Comparison of ENCODE assay signal across 9 mouse cellular contexts in genomic region chr9:122805845-122806341, GRCm38 (mm10). TPM values are rescaled to one million over a fixed set of nuclear protein-coding genes. Genes with fewer than 3 reads are reported as not detected.
DNase-seq lines count a peak whose midpoint lies in the region; ATAC-seq and TF ChIP-seq lines count a peak whose summit lies in the region.
"Had no signal": no experiment of that assay in that cellular context is flagged by ENCODE, and none has a peak within 500 bp of the region (broad histone marks: within the 10 kb centered on the region; RNA-seq: fewer than 3 reads in every experiment).

No protein-coding gene starts in this region.

- no peak for DNase-seq in kidney, postnatal 25 days
- no peak for DNase-seq in embryonic facial prominence, embryonic 11.5 days (ENCODE audit: low spot score)
- no peak for DNase-seq in midbrain, postnatal 0 days (ENCODE audit: low spot score)
- DNase-seq in thymus, postnatal 4 days, result no peak
- no peak for DNase-seq in cerebellum, postnatal 4 days (ENCODE audit: low spot score in 2 of 2)
- no peak for DNase-seq in adrenal gland, postnatal 25 days

- WGBS in kidney, embryonic 15.5 days, result 9% methylated on average over 10 of the region's 10 CpGs
- WGBS in embryonic facial prominence, embryonic 11.5 days, result 9% methylated on average over 10 of the region's 10 CpGs
- WGBS in intestine, embryonic 16.5 days, result 11% methylated on average over 10 of the region's 10 CpGs
- 12% methylated on average over 10 of the region's 10 CpGs for WGBS in midbrain, postnatal 0 days

- peak overlapping the region; percentile 85 for H3K4me2 ChIP-seq in kidney, embryonic 15.5 days
- peak overlapping the region; percentile 87 for H3K4me2 ChIP-seq in embryonic facial prominence, embryonic 11.5 days (ENCODE audit: low read depth, low read length)
- peak overlapping the region; percentile 89 for H3K4me2 ChIP-seq in intestine, embryonic 16.5 days (ENCODE audit: low read depth, low read length)
- peak overlapping the region; percentile 89 for H3K4me2 ChIP-seq in midbrain, postnatal 0 days (ENCODE audit: low read depth, low read length, poor library complexity, severe bottlenecking)

- H3K4me1 ChIP-seq in kidney, embryonic 15.5 days, result peaks cover 15% of the 10 kb centered on the region
- H3K4me1 ChIP-seq in embryonic facial prominence, embryonic 11.5 days (ENCODE audit: control insufficient read depth, insufficient read depth, low read length), result no peaks in the 10 kb centered on the region
- peaks cover 10% of the 10 kb centered on the region for H3K4me1 ChIP-seq in intestine, embryonic 16.5 days (ENCODE audit: control insufficient read depth, insufficient read depth, low read length)
- H3K4me1 ChIP-seq in midbrain, postnatal 0 days (ENCODE audit: insufficient read depth, low read length), result peaks cover 4% of the 10 kb centered on the region

- peak overlapping the region; percentile 61 for H3K9ac ChIP-seq in kidney, embryonic 15.5 days
- H3K9ac ChIP-seq in embryonic facial prominence, embryonic 11.5 days (replicated peaks; ENCODE audit: low read length), result peak overlapping the region; percentile 73
- H3K9ac ChIP-seq in intestine, embryonic 16.5 days (ENCODE audit: low read depth, low read length), result peak overlapping the region; percentile 87
- H3K9ac ChIP-seq in midbrain, postnatal 0 days (replicated peaks; ENCODE audit: low read length, poor library complexity, severe bottlenecking), result peak overlapping the region; percentile 73

- peak overlapping the region; percentile 79 for H3K4me3 ChIP-seq in kidney, embryonic 15.5 days (replicated peaks)
- H3K4me3 ChIP-seq in embryonic facial prominence, embryonic 11.5 days (ENCODE audit: low read depth, low read length), result peak overlapping the region; percentile 67
- peak overlapping the region; percentile 73 for H3K4me3 ChIP-seq in intestine, embryonic 16.5 days (ENCODE audit: low read length)
- peak overlapping the region; percentile 65 for H3K4me3 ChIP-seq in midbrain, postnatal 0 days (ENCODE audit: low read depth, low read length)

- H3K27me3 ChIP-seq in kidney, embryonic 15.5 days, result no peaks in the 10 kb centered on the region; the same call in 1 of the 2 replicates
- H3K27me3 ChIP-seq in embryonic facial prominence, embryonic 11.5 days (ENCODE audit: control insufficient read depth, insufficient read depth, low read length), result no peaks in the 10 kb centered on the region
- H3K27me3 ChIP-seq in intestine, embryonic 16.5 days (replicated peaks; ENCODE audit: control insufficient read depth, insufficient read depth, low read length), result no peaks in the 10 kb centered on the region
- no peaks in the 10 kb centered on the region for H3K27me3 ChIP-seq in midbrain, postnatal 0 days (ENCODE audit: insufficient read depth, low read length)

- ATAC-seq in kidney, embryonic 15.5 days (replicated peaks; ENCODE audit: low FRiP score), result no peak
- ATAC-seq in embryonic facial prominence, embryonic 11.5 days (replicated peaks; ENCODE audit: insufficient number of reproducible peaks, low FRiP score, low TSS enrichment, low read depth), result no peak
- ATAC-seq in intestine, embryonic 16.5 days, result no peak
- no peak for ATAC-seq in midbrain, postnatal 0 days (ENCODE audit: low FRiP score)

- peak overlapping the region; percentile 95 for H3K27ac ChIP-seq in kidney, embryonic 15.5 days
- H3K27ac ChIP-seq in embryonic facial prominence, embryonic 11.5 days (replicated peaks; ENCODE audit: low read depth, low read length), result peak overlapping the region; percentile 79
- H3K27ac ChIP-seq in intestine, embryonic 16.5 days (ENCODE audit: low read length), result peak overlapping the region; percentile 89
- peak overlapping the region; percentile 92 for H3K27ac ChIP-seq in midbrain, postnatal 0 days (ENCODE audit: low read depth, low read length)

- no peaks in the 10 kb centered on the region for H3K9me3 ChIP-seq in kidney, embryonic 15.5 days (replicated peaks)
- H3K9me3 ChIP-seq in embryonic facial prominence, embryonic 11.5 days (replicated peaks; ENCODE audit: control insufficient read depth, low read length), result no peaks in the 10 kb centered on the region
- H3K9me3 ChIP-seq in intestine, embryonic 16.5 days (ENCODE audit: control insufficient read depth, low read length), result no peaks in the 10 kb centered on the region
- H3K9me3 ChIP-seq in midbrain, postnatal 0 days (ENCODE audit: low read length), result no peaks in the 10 kb centered on the region

- TF ChIP-seq CTCF in midbrain, postnatal 0 days (IDR thresholded peaks at IDR 0.05), result no peak

- no peaks in the 10 kb centered on the region for H3K36me3 ChIP-seq in kidney, embryonic 15.5 days
- H3K36me3 ChIP-seq in embryonic facial prominence, embryonic 11.5 days (replicated peaks; ENCODE audit: control insufficient read depth, insufficient read depth, low read depth, low read length), result no peaks in the 10 kb centered on the region
- no peaks in the 10 kb centered on the region for H3K36me3 ChIP-seq in intestine, embryonic 16.5 days (ENCODE audit: control insufficient read depth, insufficient read depth, low read length)
- peaks cover 5% of the 10 kb centered on the region; the same call in 1 of the 2 replicates for H3K36me3 ChIP-seq in midbrain, postnatal 0 days (ENCODE audit: insufficient read depth, low read length)

RNA-seq across cellular contexts. Expression of gene Tcaim, which starts 0.6 kb away (rescaled TPM):
- 5.2 and 6.3 TPM in 2 replicates for polyA plus RNA-seq in kidney, embryonic 15.5 days (2015; fragmentation: Nextera tagmentation; extraction: Ambion mirVana)
- 4.9 and 5.8 TPM in 2 replicates for polyA plus RNA-seq in embryonic facial prominence, embryonic 11.5 days (2014; fragmentation: Nextera tagmentation; extraction: Ambion mirVana)
- 5.5 and 5.6 TPM in 2 replicates for polyA plus RNA-seq in intestine, embryonic 16.5 days (2015; fragmentation: Nextera tagmentation; extraction: Ambion mirVana)
- total RNA-seq in midbrain, postnatal 0 days (2014; rRNA removed), result 7.3 and 8.4 TPM in 2 replicates
- polyA plus RNA-seq in midbrain, postnatal 0 days (2015; fragmentation: Nextera tagmentation; extraction: Ambion mirVana), result 6.6 and 7.1 TPM in 2 replicates
- 20.3 and 23.9 TPM in 2 replicates for total RNA-seq in adrenal gland, postnatal 25 days (2021)

RNA-seq across cellular contexts. Expression of gene Gm35549, which starts 37.9 kb away (rescaled TPM):
- polyA plus RNA-seq in kidney, embryonic 15.5 days (2015; fragmentation: Nextera tagmentation; extraction: Ambion mirVana), result 0.39 and 0.44 TPM in 2 replicates
- 0.60 and 0.73 TPM in 2 replicates for polyA plus RNA-seq in embryonic facial prominence, embryonic 11.5 days (2014; fragmentation: Nextera tagmentation; extraction: Ambion mirVana)
- 0.23 TPM in 1 of 2 replicates, not detected in the other for polyA plus RNA-seq in intestine, embryonic 16.5 days (2015; fragmentation: Nextera tagmentation; extraction: Ambion mirVana)
- total RNA-seq in midbrain, postnatal 0 days (2014; rRNA removed), result not detected in 2 replicates
- 0.27 TPM in 1 of 2 replicates, not detected in the other for polyA plus RNA-seq in midbrain, postnatal 0 days (2015; fragmentation: Nextera tagmentation; extraction: Ambion mirVana)
- total RNA-seq in adrenal gland, postnatal 25 days (2021), result not detected in 2 replicates
- total RNA-seq: layer of hippocampus, postnatal 25 days had no signal

RNA-seq across cellular contexts. Expression of gene Topaz1, which starts 58.7 kb away (rescaled TPM):
- not detected in 2 replicates for polyA plus RNA-seq in kidney, embryonic 15.5 days (2015; fragmentation: Nextera tagmentation; extraction: Ambion mirVana)
- polyA plus RNA-seq in embryonic facial prominence, embryonic 11.5 days (2014; fragmentation: Nextera tagmentation; extraction: Ambion mirVana), result not detected in 2 replicates
- polyA plus RNA-seq in intestine, embryonic 16.5 days (2015; fragmentation: Nextera tagmentation; extraction: Ambion mirVana), result not detected in 2 replicates
- total RNA-seq in midbrain, postnatal 0 days (2014; rRNA removed), result not detected in 2 replicates
- polyA plus RNA-seq in midbrain, postnatal 0 days (2015; fragmentation: Nextera tagmentation; extraction: Ambion mirVana), result not detected in 2 replicates
- total RNA-seq in adrenal gland, postnatal 25 days (2021), result not detected in 2 replicates
- total RNA-seq: layer of hippocampus, postnatal 25 days had no signal

RNA-seq across cellular contexts. Expression of gene Zfp445, which starts 59.9 kb away (rescaled TPM):
- 70.8 and 71.3 TPM in 2 replicates for polyA plus RNA-seq in kidney, embryonic 15.5 days (2015; fragmentation: Nextera tagmentation; extraction: Ambion mirVana)
- polyA plus RNA-seq in embryonic facial prominence, embryonic 11.5 days (2014; fragmentation: Nextera tagmentation; extraction: Ambion mirVana), result 67.3 and 70.2 TPM in 2 replicates
- 41.3 and 41.5 TPM in 2 replicates for polyA plus RNA-seq in intestine, embryonic 16.5 days (2015; fragmentation: Nextera tagmentation; extraction: Ambion mirVana)
- total RNA-seq in midbrain, postnatal 0 days (2014; rRNA removed), result 126 and 187 TPM in 2 replicates
- 70.3 and 77.6 TPM in 2 replicates for polyA plus RNA-seq in midbrain, postnatal 0 days (2015; fragmentation: Nextera tagmentation; extraction: Ambion mirVana)
- 118 and 138 TPM in 2 replicates for total RNA-seq in adrenal gland, postnatal 25 days (2021)
